Mouse (Mus musculus): ENCODE measurements around the gene Gldc.

The Gldc gene

DNA sequence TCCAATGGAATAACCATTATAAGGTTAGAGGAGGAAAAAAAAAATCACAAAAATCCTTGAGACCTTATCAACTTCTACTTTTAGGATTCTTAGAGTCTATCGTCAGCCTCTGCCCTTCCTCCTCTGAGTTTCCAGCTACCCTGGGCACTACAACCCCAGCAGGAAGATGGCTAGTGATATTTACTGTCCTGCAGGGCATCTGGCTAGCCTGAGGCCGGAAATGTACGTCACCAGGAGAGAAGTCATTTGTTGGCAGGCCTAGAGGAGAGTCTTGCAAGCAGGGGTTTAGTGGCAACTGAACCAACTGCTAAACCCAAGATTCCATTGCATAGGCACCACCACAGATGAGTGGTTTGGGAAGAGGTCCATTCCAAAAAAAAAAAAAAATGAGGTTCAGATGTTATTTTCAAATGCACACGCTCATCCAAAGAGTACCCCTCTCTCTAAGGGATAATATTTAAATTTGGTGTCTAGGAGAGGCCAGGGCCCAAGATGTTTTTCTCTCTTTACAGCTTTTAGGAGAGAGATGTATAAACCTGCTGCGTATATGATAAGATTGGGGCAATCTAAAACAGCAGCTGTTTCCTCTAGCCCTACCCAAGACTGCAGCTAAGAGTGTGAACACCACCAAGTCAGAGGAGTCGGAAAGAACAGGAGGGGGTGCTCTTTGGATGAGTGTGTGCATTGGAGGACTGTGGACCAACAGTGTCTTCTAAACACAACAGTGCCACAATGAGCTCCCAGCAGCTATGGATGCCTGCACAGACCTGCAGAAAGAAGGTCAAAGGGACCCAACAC lies 70.0 kb downstream of the Gldc start:
- H3K36me3 ChIP-seq (ENCODE audit: control insufficient read depth, insufficient read depth, low read length, poor library complexity, severe bottlenecking) = no peaks in the 10 kb centered on the region
- H3K27me3 ChIP-seq (ENCODE audit: control insufficient read depth, insufficient read depth, low read length, poor library complexity, severe bottlenecking) = no peaks in the 10 kb centered on the region
- no peak for DNase-seq (ENCODE audit: low read depth, low spot score)

DNA sequence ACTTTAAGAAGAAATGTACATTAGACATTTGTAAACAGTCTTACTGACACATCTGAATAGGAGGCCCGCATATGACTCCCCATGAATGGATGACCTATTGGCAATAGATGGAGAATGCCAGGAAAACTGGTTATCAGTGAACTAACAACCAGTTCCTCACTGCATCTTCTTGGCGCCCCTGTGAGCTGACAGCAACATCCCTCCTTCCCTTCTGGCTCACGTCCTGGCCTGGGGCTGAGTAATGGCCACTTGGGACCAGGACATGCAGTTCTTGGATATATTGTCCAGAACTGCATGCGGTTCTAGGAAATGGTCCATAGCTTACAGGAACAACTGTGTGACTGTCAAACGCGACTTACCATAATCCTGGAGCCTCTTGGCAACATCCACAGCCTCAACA lies 72.6 kb downstream of the Gldc start:
- H3K36me3 ChIP-seq (ENCODE audit: control insufficient read depth, insufficient read depth, low read length, poor library complexity, severe bottlenecking) = no peaks in the 10 kb centered on the region
- DNase-seq (ENCODE audit: low read depth, low spot score) = no peak
- no peaks in the 10 kb centered on the region for H3K27me3 ChIP-seq (ENCODE audit: control insufficient read depth, insufficient read depth, low read length, poor library complexity, severe bottlenecking)

DNA sequence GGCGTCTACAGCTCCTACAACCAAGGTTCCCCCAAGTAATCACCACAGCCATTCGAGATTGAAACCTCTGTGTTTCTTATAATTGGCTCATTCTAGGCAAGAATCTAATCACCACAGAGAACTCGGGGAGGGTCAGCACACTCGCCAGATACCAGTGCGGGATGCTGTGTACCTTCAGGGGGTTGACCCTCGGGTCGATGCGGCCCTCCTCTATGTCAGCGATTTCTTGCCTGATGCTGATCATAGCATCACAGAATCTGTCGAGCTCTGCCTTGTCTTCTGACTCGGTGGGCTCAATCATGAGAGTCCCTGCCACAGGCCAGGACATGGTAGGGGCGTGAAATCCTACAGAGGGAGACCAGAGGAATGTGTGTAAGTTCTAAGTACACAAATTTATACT lies 74.7 kb downstream of the Gldc start:
- Histone ChIP-seq H3K36me3 (ENCODE audit: control insufficient read depth, insufficient read depth, low read length, poor library complexity, severe bottlenecking) (no peaks in the 10 kb centered on the region), H3K27me3 (ENCODE audit: control insufficient read depth, insufficient read depth, low read length, poor library complexity, severe bottlenecking) (no peaks in the 10 kb centered on the region)
- no peak for DNase-seq (ENCODE audit: low read depth, low spot score)

- no peaks in the 10 kb centered on the region for H3K36me3 ChIP-seq (ENCODE audit: control insufficient read depth, insufficient read depth, low read length, poor library complexity, severe bottlenecking)
- no peak for DNase-seq (ENCODE audit: low read depth, low spot score)
These were observed 78.2 kb downstream of the Gldc start for GRCm38 (mm10) chr19:30097039-30097438.

DNA sequence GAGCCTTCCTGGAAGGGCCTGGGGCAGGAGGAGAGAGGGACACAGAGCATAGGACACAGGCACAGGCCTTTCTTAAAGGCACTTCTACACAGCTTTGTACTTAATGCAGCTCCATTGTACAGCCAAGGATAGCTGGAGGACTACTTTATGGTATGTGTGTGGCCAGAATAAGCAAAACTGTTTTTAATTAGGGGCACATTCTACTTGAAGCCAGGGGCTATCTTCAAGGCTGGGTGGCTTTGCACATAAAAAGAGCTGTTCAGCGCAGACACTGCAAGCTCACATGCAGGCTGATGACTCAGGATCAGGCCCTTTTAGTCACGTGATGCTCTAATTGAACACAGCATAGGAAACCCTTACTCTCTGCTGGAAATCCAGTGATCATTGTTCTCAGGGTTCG lies 79.0 kb downstream of the Gldc start:
- Histone ChIP-seq H3K27me3 (ENCODE audit: control insufficient read depth, insufficient read depth, low read length, poor library complexity, severe bottlenecking) (no peaks in the 10 kb centered on the region), H3K36me3 (ENCODE audit: control insufficient read depth, insufficient read depth, low read length, poor library complexity, severe bottlenecking) (no peaks in the 10 kb centered on the region)
- DNase-seq (ENCODE audit: low read depth, low spot score) = no peak

More at GRCm38 (mm10) chr19:30097039-30097438, 78.2 kb downstream of the Gldc start:
- no peaks in the 10 kb centered on the region for H3K27me3 ChIP-seq (ENCODE audit: control insufficient read depth, insufficient read depth, low read length, poor library complexity, severe bottlenecking)

- no peak for DNase-seq (ENCODE audit: low read depth, low spot score)
- peaks cover 4% of the 10 kb centered on the region; the same call in 1 of the 2 replicates for H3K36me3 ChIP-seq (ENCODE audit: control insufficient read depth, insufficient read depth, low read length, poor library complexity, severe bottlenecking)
- H3K27me3 ChIP-seq (ENCODE audit: control insufficient read depth, insufficient read depth, low read length, poor library complexity, severe bottlenecking) = no peaks in the 10 kb centered on the region
These were observed 83.5 kb downstream of the Gldc start for GRCm38 (mm10) chr19:30091644-30092295.

GRCm38 (mm10) chr19:30090163-30090562 lies 85.1 kb downstream of the Gldc start:
- no peak for DNase-seq (ENCODE audit: low read depth, low spot score)

GRCm38 (mm10) chr19:30065797-30066196 lies 109.4 kb downstream of the Gldc start:
- no peak for DNase-seq (ENCODE audit: low read depth, low spot score)
- H3K36me3 ChIP-seq (ENCODE audit: control insufficient read depth, insufficient read depth, low read length, poor library complexity, severe bottlenecking) = no peaks in the 10 kb centered on the region
- H3K27me3 ChIP-seq (ENCODE audit: control insufficient read depth, insufficient read depth, low read length, poor library complexity, severe bottlenecking) = no peaks in the 10 kb centered on the region

More at GRCm38 (mm10) chr19:30090163-30090562, 85.1 kb downstream of the Gldc start:
- peaks cover 7% of the 10 kb centered on the region; the same call in 1 of the 2 replicates for H3K36me3 ChIP-seq (ENCODE audit: control insufficient read depth, insufficient read depth, low read length, poor library complexity, severe bottlenecking)
- no peaks in the 10 kb centered on the region for H3K27me3 ChIP-seq (ENCODE audit: control insufficient read depth, insufficient read depth, low read length, poor library complexity, severe bottlenecking)

GRCm38 (mm10) chr19:30054218-30054617 lies 121.0 kb downstream of the Gldc start:
- no peak for DNase-seq (ENCODE audit: low read depth, low spot score)
- H3K27me3 ChIP-seq (ENCODE audit: control insufficient read depth, insufficient read depth, low read length, poor library complexity, severe bottlenecking) = no peaks in the 10 kb centered on the region
- no peaks in the 10 kb centered on the region for H3K36me3 ChIP-seq (ENCODE audit: control insufficient read depth, insufficient read depth, low read length, poor library complexity, severe bottlenecking)

GRCm38 (mm10) chr19:30051479-30051878 lies 123.8 kb downstream of the Gldc start:
- no peaks in the 10 kb centered on the region for H3K36me3 ChIP-seq (ENCODE audit: control insufficient read depth, insufficient read depth, low read length, poor library complexity, severe bottlenecking)
- no peak for DNase-seq (ENCODE audit: low read depth, low spot score)
- no peaks in the 10 kb centered on the region for H3K27me3 ChIP-seq (ENCODE audit: control insufficient read depth, insufficient read depth, low read length, poor library complexity, severe bottlenecking)

DNA sequence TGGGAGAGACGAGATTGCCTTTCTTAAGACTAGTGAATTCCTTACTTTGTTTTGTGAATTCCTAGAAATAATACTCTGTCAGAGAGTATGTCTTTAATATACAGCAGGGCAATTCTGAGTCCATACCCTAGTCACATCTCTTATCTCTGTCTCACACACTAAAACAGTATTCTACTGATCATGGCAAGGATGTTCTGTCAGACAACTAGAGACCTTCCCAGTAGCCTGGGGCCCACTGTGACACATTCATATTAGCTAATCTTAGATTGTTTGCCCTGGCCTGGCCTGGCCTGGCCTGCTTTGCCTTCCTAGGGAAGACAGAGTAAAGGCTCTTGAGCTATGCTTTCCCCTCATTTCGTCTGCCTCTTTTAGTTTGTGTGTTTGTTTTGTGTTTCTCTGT lies 124.6 kb downstream of the Gldc start:
- no peak for DNase-seq (ENCODE audit: low read depth, low spot score)
- no peaks in the 10 kb centered on the region for H3K36me3 ChIP-seq (ENCODE audit: control insufficient read depth, insufficient read depth, low read length, poor library complexity, severe bottlenecking)
- H3K27me3 ChIP-seq (ENCODE audit: control insufficient read depth, insufficient read depth, low read length, poor library complexity, severe bottlenecking) = no peaks in the 10 kb centered on the region

All from splenic B cell, adult 2 months (primary cell).